Mouse (Mus musculus): ENCODE measurements around the gene Slc5a10. TPM values are rescaled to one million over a fixed set of nuclear protein-coding genes. Genes with fewer than 3 reads are reported as not detected.

The Slc5a10 gene
- polyA plus RNA-seq, 1 experiment: not detected

DNA sequence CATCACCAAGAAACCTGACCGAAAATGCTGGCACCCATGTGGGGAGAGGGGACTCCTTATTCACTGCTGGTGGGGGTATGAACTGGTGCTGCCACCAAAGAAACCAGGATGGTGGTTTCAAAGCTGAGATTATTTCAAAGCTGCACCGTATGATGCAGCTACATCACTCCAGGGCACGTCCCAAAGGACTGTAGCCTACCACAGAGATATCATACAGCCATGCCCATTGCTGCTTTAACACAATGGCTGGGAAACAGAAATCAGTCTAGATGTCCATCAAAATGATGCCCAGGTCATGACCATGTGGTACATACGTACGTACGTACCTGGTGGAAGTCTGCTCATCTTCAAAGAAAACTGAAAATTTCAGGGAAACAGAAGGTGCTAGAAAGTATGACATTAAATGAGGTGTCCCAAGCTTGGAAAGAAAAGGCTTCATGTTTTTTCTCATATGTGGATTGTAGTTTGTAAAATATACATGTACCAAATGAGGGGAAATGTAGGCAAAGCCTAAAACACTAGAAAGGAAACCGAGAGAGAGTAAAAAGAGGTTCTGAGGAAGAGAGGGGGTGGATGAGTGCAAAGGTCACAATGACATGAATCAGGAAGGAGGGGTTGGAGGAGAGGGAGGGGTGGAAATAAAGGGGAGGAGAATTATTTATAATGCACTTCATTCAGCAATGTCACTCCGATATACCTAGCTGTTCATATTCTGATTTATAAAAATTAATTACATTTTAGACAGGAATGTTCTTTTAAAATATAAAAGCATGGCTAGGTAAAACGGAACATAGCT, 70.0 kb downstream of the Slc5a10 start:
- TF ChIP-seq MYOG (IDR thresholded peaks at IDR 0.05; ENCODE audit: control insufficient read depth, extremely low read depth, insufficient read length) (no peak), MAX (IDR thresholded peaks at IDR 0.05) (no peak), CEBPB (IDR thresholded peaks at IDR 0.05; ENCODE audit: low read depth) (no peak), MYOD1 (IDR thresholded peaks at IDR 0.05; ENCODE audit: control insufficient read depth, insufficient read length, low read depth) (no peak), CTCF (IDR thresholded peaks at IDR 0.05; ENCODE audit: control insufficient read depth, insufficient read depth, insufficient read length) (no peak), USF1 (IDR thresholded peaks at IDR 0.05; ENCODE audit: low read depth) (no peak), FOSL1 (IDR thresholded peaks at IDR 0.05; ENCODE audit: insufficient read depth, low read length, poor library complexity, severe bottlenecking) (no peak)
- H3K27me3 ChIP-seq (ENCODE audit: control insufficient read depth, insufficient read depth, insufficient read length): no peaks in the 10 kb centered on the region
- no peak overlapping the region for H3K4me3 ChIP-seq (ENCODE audit: insufficient read depth, poor library complexity, severe bottlenecking)
- H3ac ChIP-seq (ENCODE audit: control insufficient read depth, insufficient read length, low read depth): no peak overlapping the region
- H3K79me3 ChIP-seq (ENCODE audit: low read depth): no peaks in the 10 kb centered on the region
- H3K36me3 ChIP-seq (ENCODE audit: control insufficient read depth, insufficient read depth): no peaks in the 10 kb centered on the region
- no peaks in the 10 kb centered on the region for H3K79me2 ChIP-seq (ENCODE audit: control insufficient read depth, insufficient read depth)

DNA sequence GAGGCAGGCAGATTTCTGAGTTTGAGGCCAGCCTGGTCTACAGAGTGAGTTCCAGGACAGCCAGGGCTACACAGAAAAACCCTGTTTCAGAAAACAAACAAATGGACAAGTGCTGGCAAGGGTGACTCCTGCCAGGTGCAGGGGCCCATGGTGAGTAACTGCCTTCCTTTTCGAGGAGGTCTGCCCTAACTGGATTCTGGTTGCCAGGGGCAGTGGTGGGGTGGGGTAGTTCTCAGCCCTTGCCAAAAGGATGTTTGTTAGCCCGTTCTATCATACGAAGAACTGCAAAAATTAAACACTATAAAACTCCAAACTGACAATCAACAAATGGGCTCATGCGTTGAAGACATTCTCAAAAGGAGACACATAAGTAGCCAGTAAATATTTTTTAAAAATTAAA, 71.0 kb downstream of the Slc5a10 start:
- H3K79me2 ChIP-seq (ENCODE audit: control insufficient read depth, insufficient read depth): no peaks in the 10 kb centered on the region
- H3ac ChIP-seq (ENCODE audit: control insufficient read depth, insufficient read length, low read depth): no peak overlapping the region
- no peaks in the 10 kb centered on the region for H3K27me3 ChIP-seq (ENCODE audit: control insufficient read depth, insufficient read depth, insufficient read length)
- no peak overlapping the region for H3K4me3 ChIP-seq (ENCODE audit: insufficient read depth, poor library complexity, severe bottlenecking)
- H3K36me3 ChIP-seq (ENCODE audit: control insufficient read depth, insufficient read depth): no peaks in the 10 kb centered on the region
- H3K79me3 ChIP-seq (ENCODE audit: low read depth): no peaks in the 10 kb centered on the region
- TF ChIP-seq MAX (IDR thresholded peaks at IDR 0.05) (no peak), MYOD1 (IDR thresholded peaks at IDR 0.05; ENCODE audit: control insufficient read depth, insufficient read length, low read depth) (no peak), MYOG (IDR thresholded peaks at IDR 0.05; ENCODE audit: control insufficient read depth, extremely low read depth, insufficient read length) (no peak), CTCF (IDR thresholded peaks at IDR 0.05; ENCODE audit: control insufficient read depth, insufficient read depth, insufficient read length) (no peak)

DNA sequence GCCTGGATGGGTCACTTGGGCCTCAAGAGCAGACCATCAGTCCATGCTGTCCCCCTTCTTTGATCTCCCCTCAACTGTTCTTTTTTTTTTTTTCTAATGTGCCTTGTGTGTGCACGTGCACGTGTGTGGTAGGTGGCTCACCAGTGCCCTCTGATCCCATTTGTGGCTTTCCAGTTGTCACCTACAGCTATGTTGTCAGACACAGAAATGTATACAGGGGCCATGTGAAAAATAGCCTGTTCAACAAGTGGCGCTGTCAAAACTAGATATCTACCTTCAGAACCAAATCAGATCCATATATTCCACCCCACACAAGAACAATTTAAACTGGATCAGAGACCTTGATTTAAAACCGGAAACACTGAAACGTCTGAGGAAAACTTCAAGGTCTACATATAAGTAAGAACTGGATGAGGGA, 71.5 kb downstream of the Slc5a10 start:
- Histone ChIP-seq H3K36me3 (ENCODE audit: control insufficient read depth, insufficient read depth) (no peaks in the 10 kb centered on the region), H3K27me3 (ENCODE audit: control insufficient read depth, insufficient read depth, insufficient read length) (no peaks in the 10 kb centered on the region), H3K79me3 (ENCODE audit: low read depth) (no peaks in the 10 kb centered on the region), H3ac (ENCODE audit: control insufficient read depth, insufficient read length, low read depth) (no peak overlapping the region), H3K79me2 (ENCODE audit: control insufficient read depth, insufficient read depth) (no peaks in the 10 kb centered on the region), H3K4me3 (ENCODE audit: insufficient read depth, poor library complexity, severe bottlenecking) (no peak overlapping the region)
- no peak for TF ChIP-seq MYOG (IDR thresholded peaks at IDR 0.05; ENCODE audit: control insufficient read depth, extremely low read depth, insufficient read length)
- TF ChIP-seq MAX (IDR thresholded peaks at IDR 0.05): no peak
- no peak for TF ChIP-seq CEBPB (IDR thresholded peaks at IDR 0.05; ENCODE audit: low read depth)
- no peak for TF ChIP-seq USF1 (IDR thresholded peaks at IDR 0.05; ENCODE audit: low read depth)
- TF ChIP-seq CTCF (IDR thresholded peaks at IDR 0.05; ENCODE audit: control insufficient read depth, insufficient read depth, insufficient read length): no peak
- no peak for TF ChIP-seq MYOD1 (IDR thresholded peaks at IDR 0.05; ENCODE audit: control insufficient read depth, insufficient read length, low read depth)
- no peak for TF ChIP-seq FOSL1 (IDR thresholded peaks at IDR 0.05; ENCODE audit: insufficient read depth, low read length, poor library complexity, severe bottlenecking)

DNA sequence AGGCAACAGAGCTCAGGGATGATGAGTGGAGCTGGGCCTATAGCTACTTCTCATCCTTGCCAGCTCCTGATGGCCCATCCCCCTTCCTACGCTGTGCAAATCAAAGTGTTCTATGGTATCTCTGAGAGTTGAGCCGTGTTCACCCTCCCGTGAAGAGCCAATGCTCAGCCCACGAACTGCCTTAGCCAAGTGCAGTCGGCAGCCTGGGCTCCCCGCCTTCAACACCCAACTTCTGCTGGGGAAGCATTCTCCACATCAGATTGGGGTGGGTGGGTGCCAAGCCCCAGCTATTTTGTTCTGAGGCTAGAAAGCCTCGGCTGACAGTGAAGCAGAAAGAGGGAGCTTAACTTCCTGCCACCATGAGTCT, 71.9 kb downstream of the Slc5a10 start:
- Histone ChIP-seq H3K36me3 (ENCODE audit: control insufficient read depth, insufficient read depth) (no peaks in the 10 kb centered on the region), H3K79me2 (ENCODE audit: control insufficient read depth, insufficient read depth) (no peaks in the 10 kb centered on the region), H3K79me3 (ENCODE audit: low read depth) (no peaks in the 10 kb centered on the region), H3K27me3 (ENCODE audit: control insufficient read depth, insufficient read depth, insufficient read length) (no peaks in the 10 kb centered on the region), H3ac (ENCODE audit: control insufficient read depth, insufficient read length, low read depth) (no peak overlapping the region), H3K4me3 (ENCODE audit: insufficient read depth, poor library complexity, severe bottlenecking) (no peak overlapping the region)
- TF ChIP-seq MAX (IDR thresholded peaks at IDR 0.05) (no peak), MYOG (IDR thresholded peaks at IDR 0.05; ENCODE audit: control insufficient read depth, extremely low read depth, insufficient read length) (no peak), CEBPB (IDR thresholded peaks at IDR 0.05; ENCODE audit: low read depth) (no peak), USF1 (IDR thresholded peaks at IDR 0.05; ENCODE audit: low read depth) (no peak), CTCF (IDR thresholded peaks at IDR 0.05; ENCODE audit: control insufficient read depth, insufficient read depth, insufficient read length) (no peak), FOSL1 (IDR thresholded peaks at IDR 0.05; ENCODE audit: insufficient read depth, low read length, poor library complexity, severe bottlenecking) (no peak), MYOD1 (IDR thresholded peaks at IDR 0.05; ENCODE audit: control insufficient read depth, insufficient read length, low read depth) (no peak)

DNA sequence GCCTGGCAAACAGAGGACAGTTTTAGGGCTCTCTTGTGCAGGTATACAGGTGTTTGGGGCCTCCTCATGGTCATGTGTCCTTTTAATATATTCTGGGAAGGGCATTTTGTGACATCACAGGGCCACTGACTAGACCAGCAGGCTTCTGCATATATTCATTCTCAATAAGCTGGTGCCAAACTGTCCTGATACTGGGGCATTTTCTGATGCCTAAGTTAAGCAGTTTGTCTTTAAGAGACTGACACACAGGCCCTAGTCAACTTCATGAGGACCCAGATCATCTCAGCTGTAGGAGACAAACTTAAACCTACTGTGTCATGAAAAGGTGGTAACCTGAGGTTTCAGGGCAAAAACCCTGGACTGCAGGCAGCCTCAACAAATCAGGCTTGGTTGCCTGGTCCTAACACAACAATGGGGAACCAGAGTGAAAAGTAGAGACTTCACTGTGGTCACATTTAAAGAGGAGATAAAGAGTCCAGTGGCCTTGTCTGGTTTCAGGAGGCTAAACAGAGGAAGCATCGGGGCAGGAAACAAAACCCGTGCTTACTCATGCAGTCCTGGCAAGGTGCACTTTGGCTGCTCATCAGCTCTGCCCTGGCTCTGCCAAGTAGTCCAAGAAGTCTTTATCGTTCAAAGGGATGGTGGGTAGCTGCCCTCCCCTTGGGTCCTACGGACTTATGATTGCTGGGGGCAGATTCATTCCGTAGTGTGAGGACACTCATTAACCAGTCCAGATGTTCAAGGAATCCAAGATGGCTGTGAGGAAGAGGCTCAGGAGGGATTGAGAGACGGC, 72.5 kb downstream of the Slc5a10 start:
- no peak overlapping the region for H3ac ChIP-seq (ENCODE audit: control insufficient read depth, insufficient read length, low read depth)
- no peaks in the 10 kb centered on the region for H3K27me3 ChIP-seq (ENCODE audit: control insufficient read depth, insufficient read depth, insufficient read length)
- no peak for TF ChIP-seq MYOG (IDR thresholded peaks at IDR 0.05; ENCODE audit: control insufficient read depth, extremely low read depth, insufficient read length)
- TF ChIP-seq MAX (IDR thresholded peaks at IDR 0.05): no peak
- TF ChIP-seq FOSL1 (IDR thresholded peaks at IDR 0.05; ENCODE audit: insufficient read depth, low read length, poor library complexity, severe bottlenecking): no peak
- no peak for TF ChIP-seq CTCF (IDR thresholded peaks at IDR 0.05; ENCODE audit: control insufficient read depth, insufficient read depth, insufficient read length)
- TF ChIP-seq CEBPB (IDR thresholded peaks at IDR 0.05; ENCODE audit: low read depth): no peak
- TF ChIP-seq USF1 (IDR thresholded peaks at IDR 0.05; ENCODE audit: low read depth): no peak
- TF ChIP-seq MYOD1 (IDR thresholded peaks at IDR 0.05; ENCODE audit: control insufficient read depth, insufficient read length, low read depth): no peak
- H3K4me3 ChIP-seq (ENCODE audit: insufficient read depth, poor library complexity, severe bottlenecking): no peak overlapping the region
- no peaks in the 10 kb centered on the region for H3K79me2 ChIP-seq (ENCODE audit: control insufficient read depth, insufficient read depth)
- no peaks in the 10 kb centered on the region for H3K79me3 ChIP-seq (ENCODE audit: low read depth)
- H3K36me3 ChIP-seq (ENCODE audit: control insufficient read depth, insufficient read depth): no peaks in the 10 kb centered on the region
